Mouse (Mus musculus) stomach, postnatal 0 days (tissue): ENCODE data around the gene Hspg2.

Source experiments
- CTCF ChIP-seq: IDR thresholded peaks from 2 replicates; pipeline ENCODE4 v1.5.1; 2016; ENCODE audit warnings: antibody characterized with exemption, low read depth, mild to moderate bottlenecking, moderate library complexity
- EP300 ChIP-seq: optimal IDR thresholded peaks from 2 replicates; pipeline ENCODE3; 2016; ENCODE audit warnings: antibody characterized with exemption

DNA sequence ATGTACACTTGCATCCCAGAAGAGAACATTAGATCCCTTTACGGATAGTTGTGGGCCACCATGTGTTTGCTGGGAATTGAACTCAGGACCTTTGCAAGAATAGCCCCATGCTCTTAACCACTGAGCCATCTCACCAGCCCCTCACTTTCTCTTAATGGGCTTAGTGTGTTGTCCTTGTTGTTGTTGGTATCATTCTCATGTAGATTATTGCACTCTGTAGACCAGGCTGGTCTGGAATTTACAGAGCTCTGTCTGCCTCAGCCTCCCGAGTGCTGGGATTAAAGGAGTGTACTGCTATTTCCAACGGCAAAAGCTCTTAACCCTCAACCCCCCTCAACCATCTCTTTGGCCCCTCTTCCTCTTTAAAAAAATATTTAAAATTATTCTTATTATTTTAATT is 121.0 kb downstream of the Hspg2 start:
- TF ChIP-seq EP300 = no peak
- TF ChIP-seq CTCF = no peak
